Mouse (Mus musculus): ENCODE results near the gene Cpsf4l. TPM values are rescaled to one million over a fixed set of nuclear protein-coding genes. Genes with fewer than 3 reads are reported as not detected.

Cpsf4l gene
- total and polyA plus RNA-seq, 3 experiments, result 0.13 to 0.43 TPM; not detected in 1

DNA sequence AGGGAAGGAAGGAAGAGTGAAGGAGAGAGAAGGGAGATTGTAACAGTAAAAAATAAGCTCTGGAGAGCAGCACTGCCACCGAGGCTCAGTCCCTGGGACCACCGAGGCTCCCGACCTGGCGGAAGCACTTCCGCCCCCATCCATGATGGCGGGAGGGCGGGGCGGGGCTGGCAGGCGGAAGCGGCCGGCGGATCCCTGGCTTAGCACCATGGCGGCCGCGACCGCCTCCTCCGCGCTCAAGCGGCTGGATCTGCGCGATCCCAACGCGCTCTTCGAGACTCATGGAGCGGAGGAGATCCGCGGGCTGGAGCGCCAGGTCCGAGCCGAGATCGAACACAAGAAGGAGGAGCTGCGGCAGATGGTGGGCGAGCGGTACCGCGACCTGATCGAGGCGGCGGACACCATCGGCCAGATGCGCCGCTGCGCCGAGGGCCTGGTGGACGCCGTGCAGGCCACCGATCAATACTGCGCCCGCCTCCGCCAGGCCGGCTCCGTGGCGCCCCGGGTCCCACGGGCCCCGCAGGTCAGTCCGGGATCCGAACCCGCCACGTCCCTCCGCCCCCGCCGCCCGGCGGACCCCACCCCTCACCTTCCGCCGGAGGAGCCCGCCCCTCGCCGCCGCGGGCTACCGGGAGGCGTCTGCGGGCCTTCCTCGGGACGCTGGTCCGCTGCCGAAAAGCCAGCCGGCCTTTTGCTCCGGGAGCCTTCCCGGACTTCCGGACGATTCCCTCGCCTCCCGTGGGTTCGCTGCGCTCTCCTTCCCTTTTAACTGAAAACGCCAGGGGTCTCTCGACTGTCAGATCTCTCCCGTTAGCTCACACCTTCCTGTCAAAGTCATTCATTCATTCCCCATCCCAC is 60.2 kb downstream of the Cpsf4l start, which contains the start of gene Slc39a11:
Gene Slc39a11 (minus strand): TSS at position 727 of the 858 bp plus-strand sequence.
- Histone ChIP-seq H3K4me1 (ENCODE audit: control insufficient read depth in 1 of 2, insufficient read depth in 2 of 2) (peaks cover 9 to 28% of the 10 kb centered on the region in 2 experiments; a peak in 3 of 4 replicates), H3K9ac (ENCODE audit: insufficient read depth, low read depth) (peak within 1 kb of the TSS; percentile 95), H3K27ac (ENCODE audit: insufficient read depth, low read depth) (peak within 1 kb of the TSS; percentile 73), H3K4me2 (ENCODE audit: insufficient read depth, low read depth, poor library complexity, severe bottlenecking) (peak within 1 kb of the TSS; percentile 94), H3K36me3 (replicated peaks in 1 of 2; ENCODE audit: control insufficient read depth in 1 of 2, insufficient read depth in 1 of 2, low read length in 1 of 2) (peaks cover 30 to 35% of the 10 kb centered on the region in 2 experiments), H3K79me2 (replicated peaks; ENCODE audit: control insufficient read depth, extremely low read depth, insufficient read depth, poor library complexity, severe bottlenecking) (no peaks in the 10 kb centered on the region), H3K4me3 (replicated peaks in 1 of 3; ENCODE audit: low read depth in 2 of 3, low read length in 2 of 3, poor library complexity in 1 of 3) (peak within 1 kb of the TSS; percentile 76 to 97 (median 95)), H3K27me3 (replicated peaks) (peaks cover 2% of the 10 kb centered on the region), H3K9me3 (replicated peaks; ENCODE audit: low read length) (peaks cover 4% of the 10 kb centered on the region)
- dilution Hi-C loops (cut with MboI; ENCODE audit: extremely low pct_ligation_motif_present, extremely low pct_unique_long_range_greater_than_20kb, low sequenced_read_pairs), result no loop called here
- in situ Hi-C loops (cut with MboI; ENCODE audit: low pct_ligation_motif_present, low pct_unique_long_range_greater_than_20kb, low sequenced_read_pairs), result no loop called here
- TF ChIP-seq POLR2A (IDR thresholded peaks at IDR 0.05; ENCODE audit: low read depth, low read length) (peak; percentile 86), MAZ (IDR thresholded peaks at IDR 0.05; ENCODE audit: low read depth, low read length) (0 out of 2 replicates have a peak, but pooled peaks have one; percentile 31), ETS1 (conservative IDR thresholded peaks at IDR 0.05; ENCODE audit: low read depth, low read length) (peak; percentile 20; the same call in 1 of the 2 replicates), ZMIZ1 (IDR thresholded peaks at IDR 0.05; ENCODE audit: low read depth, low read length) (peak; percentile 43; the same call in 1 of the 2 replicates), KAT2A (IDR thresholded peaks at IDR 0.05; ENCODE audit: insufficient replicate concordance, low read length) (peak; percentile 44; the same call in 1 of the 2 replicates), MEF2A (IDR thresholded peaks at IDR 0.05; ENCODE audit: borderline replicate concordance, low read depth, low read length) (no peak), CHD2 (IDR thresholded peaks at IDR 0.05; ENCODE audit: low read length) (peak; percentile 15; the same call in 1 of the 2 replicates), SMC3 (IDR thresholded peaks at IDR 0.05; ENCODE audit: low read depth, low read length) (no peak), HCFC1 (IDR thresholded peaks at IDR 0.05; ENCODE audit: low read depth, low read length) (peak; percentile 83), SIN3A (IDR thresholded peaks at IDR 0.05; ENCODE audit: low read length) (peak; percentile 73; the same call in 1 of the 2 replicates), TBP (conservative IDR thresholded peaks at IDR 0.05; ENCODE audit: low read depth, low read length) (0 out of 2 replicates have a peak, but pooled peaks have one; percentile 42), PAX5 (IDR thresholded peaks at IDR 0.05; ENCODE audit: low read length) (no peak), MXI1 (IDR thresholded peaks at IDR 0.05; ENCODE audit: low read depth, low read length) (peak; percentile 64), NELFE (IDR thresholded peaks at IDR 0.05; ENCODE audit: low read depth, low read length) (peak; percentile 74), NRF1 (IDR thresholded peaks at IDR 0.05; ENCODE audit: low read depth, low read length) (peak; percentile 45; the same call in 1 of the 2 replicates), USF2 (conservative IDR thresholded peaks at IDR 0.05; ENCODE audit: low read depth, low read length) (no peak), ELF1 (IDR thresholded peaks at IDR 0.05; ENCODE audit: low read depth, low read length) (peak; percentile 96), TCF12 (IDR thresholded peaks at IDR 0.05; ENCODE audit: low read depth, low read length) (peak; percentile 72)
- peak; percentile 79 for DNase-seq (ENCODE audit: extremely low read depth)

All from CH12.LX (cell line).